Mouse (Mus musculus) liver, embryonic 14.5 days (tissue): ENCODE measurements around the gene Riok1. TPM values are rescaled to one million over a fixed set of nuclear protein-coding genes. Genes with fewer than 3 reads are reported as not detected.
A peak's percentile ranks its signal among the peaks of the same experiment; 100 is the strongest.

Experiments used
- ATAC-seq: fragments of 200-750 bp; cut with Nextera tagmentation; 2 replicates; pipeline ENCODE4 v1.8.0; 2017; ENCODE audit warnings: moderate number of reproducible peaks, mild to moderate bottlenecking, moderate library complexity; ENCODE audit not compliant: insufficient read depth
- DNase-seq, 3 experiments: peaks; one replicate each; pipeline ENCODE4 v3.0.0-alpha.2; 2012 to 2013; ENCODE audit warnings: low read depth in 3 of 3, low spot score in 3 of 3
- H3K27ac ChIP-seq: fragments of 300-500 bp; sonication (generic); 2 replicates; pipeline ENCODE4 v1.5.1; 2014; ENCODE audit warnings: moderate library complexity, mild to moderate bottlenecking, control low read depth, inconsistent platforms
- H3K27me3 ChIP-seq: fragments of 300-500 bp; sonication (generic); 2 replicates; pipeline ENCODE4 v1.6.1; 2014; ENCODE audit warnings: mild to moderate bottlenecking, low read length, moderate library complexity; ENCODE audit not compliant: control insufficient read depth, insufficient read depth
- H3K36me3 ChIP-seq: fragments of 300-500 bp; sonication (generic); replicated peaks from 2 replicates; pipeline ENCODE4 v1.6.1; 2014; ENCODE audit warnings: low read depth; ENCODE audit not compliant: control insufficient read depth, insufficient read depth
- H3K4me1 ChIP-seq, 2 experiments: fragments of 200-500 bp in 1 of 2; fragments of 300-500 bp in 1 of 2; sonication (generic) in 1 of 2; replicated peaks; 2 replicates each; pipeline ENCODE4 v1.6.1; 2012 to 2014; ENCODE audit warnings: antibody characterized with exemption in 1 of 2, inconsistent platforms in 1 of 2, low read length in 1 of 2; ENCODE audit not compliant: control insufficient read depth in 2 of 2, insufficient read depth in 2 of 2
- H3K4me2 ChIP-seq: fragments of 300-500 bp; sonication (generic); 2 replicates; pipeline ENCODE4 v1.6.1; 2014; ENCODE audit warnings: low read depth, mild to moderate bottlenecking, control low read depth, moderate library complexity
- H3K4me3 ChIP-seq, 2 experiments: fragments of 200-500 bp in 1 of 2; fragments of 300-500 bp in 1 of 2; sonication (generic) in 1 of 2; 2 replicates each; pipeline ENCODE4 v1.5.1; 2012 to 2014; ENCODE audit warnings: low read depth in 2 of 2, low read length in 2 of 2, mild to moderate bottlenecking in 2 of 2, control low read depth in 1 of 2, inconsistent platforms in 1 of 2, moderate library complexity in 1 of 2; ENCODE audit not compliant: insufficient read depth in 1 of 2
- H3K9ac ChIP-seq: fragments of 300-500 bp; sonication (generic); replicated peaks from 2 replicates; pipeline ENCODE4 v1.6.1; 2014; ENCODE audit warnings: mild to moderate bottlenecking, control low read depth, moderate library complexity
- H3K9me3 ChIP-seq: fragments of 300-500 bp; sonication (generic); 2 replicates; pipeline ENCODE4 v1.6.1; 2016; ENCODE audit warnings: low read length, mixed read lengths; ENCODE audit not compliant: control insufficient read depth
- CTCF ChIP-seq: IDR thresholded peaks from 2 replicates; pipeline ENCODE4 v1.5.1; 2016; ENCODE audit warnings: antibody characterized with exemption, low read depth, control low read depth
- EP300 ChIP-seq: IDR thresholded peaks from 2 replicates; pipeline ENCODE4 v1.6.1; 2016; ENCODE audit warnings: antibody characterized with exemption, low read depth
- WGBS: fragments of 180-500 bp; shearing (Covaris S2); extraction: QIAGEN DNeasy Blood & Tissue Kit; methylation state at CpG from one replicate; pipeline ENCODE4 v1.1.7; 2014; ENCODE audit not compliant: insufficient replicate concordance; 5-methylcytosine and 5-hydroxymethylcytosine counted together
- polyA plus RNA-seq, 2 experiments: library from polyadenylated mRNA; depleted of rRNA in 1 of 2; stranded (reverse) in 1 of 2; unstranded in 1 of 2; fragments of >200 nt; fragmentation: Nextera tagmentation in 1 of 2; extraction: Ambion mirVana in 1 of 2; gene quantifications; 2 replicates each; pipeline versions ENCODE4 v1.2.1 to v1.2.3; 2012 to 2014

Gene Riok1
- polyA plus RNA-seq (2012; rRNA removed) (6.9 and 13.0 TPM in 2 replicates), polyA plus RNA-seq (2014; fragmentation: Nextera tagmentation; extraction: Ambion mirVana) (17.5 and 18.0 TPM in 2 replicates)

GRCm38 (mm10) chr13:38036343-38037043 is at the start of gene Riok1:
Riok1 (plus strand) TSS chr13:38036995.
- H3K27ac ChIP-seq = peak within 1 kb of the TSS; percentile 71
- peaks cover 9% of the 10 kb centered on the region for H3K36me3 ChIP-seq
- peak within 1 kb of the TSS; percentile 98 for H3K4me2 ChIP-seq
- no peak for TF ChIP-seq CTCF
- 3% methylated on average over 37 of the region's 37 CpGs for WGBS
- H3K4me3 ChIP-seq = peak within 1 kb of the TSS; percentile 71 to 84
- peak within 1 kb of the TSS; percentile 97 for H3K9ac ChIP-seq
- no peaks in the 10 kb centered on the region for H3K9me3 ChIP-seq
- peak; percentile 79 for ATAC-seq
- DNase-seq = peak in 1 of 3 experiments; percentile 17
- no peaks in the 10 kb centered on the region for H3K27me3 ChIP-seq
- H3K4me1 ChIP-seq = peaks cover 21 to 22% of the 10 kb centered on the region in 2 experiments

GRCm38 (mm10) chr13:37989701-37990100 is 47.1 kb upstream of the Riok1 start:
- no peak for DNase-seq
- Histone ChIP-seq H3K27ac (no peak overlapping the region), H3K4me1 (peaks cover 4 to 12% of the 10 kb centered on the region in 2 experiments), H3K27me3 (no peaks in the 10 kb centered on the region), H3K4me3 (no peak overlapping the region), H3K36me3 (peaks cover 69% of the 10 kb centered on the region), H3K9ac (no peak overlapping the region), H3K4me2 (no peak overlapping the region), H3K9me3 (no peaks in the 10 kb centered on the region)
- TF ChIP-seq EP300 (no peak), CTCF (no peak)
- WGBS = 83% methylated on average over 8 of the region's 8 CpGs
- no peak for ATAC-seq

- 7% methylated on average over 10 of the region's 10 CpGs for WGBS
- Histone ChIP-seq H3K4me3 (peak overlapping the region; percentile 75 to 93), H3K4me1 (peaks cover 5 to 15% of the 10 kb centered on the region in 2 experiments), H3K27ac (peak overlapping the region; percentile 70), H3K9ac (peak overlapping the region; percentile 93), H3K27me3 (no peaks in the 10 kb centered on the region), H3K9me3 (no peaks in the 10 kb centered on the region), H3K4me2 (peak overlapping the region; percentile 69), H3K36me3 (peaks cover 40% of the 10 kb centered on the region)
- DNase-seq (no peak), ATAC-seq (no peak)
- no peak for TF ChIP-seq EP300
- no peak for TF ChIP-seq CTCF
These were observed 44.0 kb upstream of the Riok1 start for GRCm38 (mm10) chr13:37992638-37993371.

GRCm38 (mm10) chr13:37993376-37993703 is 43.5 kb upstream of the Riok1 start:
- under 1% methylated on average over 17 of the region's 17 CpGs for WGBS
- DNase-seq = no peak

More at GRCm38 (mm10) chr13:37993376-37993703, 43.5 kb upstream of the Riok1 start:
- H3K36me3 ChIP-seq = peaks cover 34% of the 10 kb centered on the region
- peaks cover 5 to 15% of the 10 kb centered on the region in 2 experiments for H3K4me1 ChIP-seq
- TF ChIP-seq EP300 = no peak
- no peak for TF ChIP-seq CTCF
- no peaks in the 10 kb centered on the region for H3K27me3 ChIP-seq
- peak overlapping the region; percentile 75 to 93 for H3K4me3 ChIP-seq
- ATAC-seq = no peak
- peak overlapping the region; percentile 93 for H3K9ac ChIP-seq
- H3K9me3 ChIP-seq = no peaks in the 10 kb centered on the region
- H3K4me2 ChIP-seq = peak overlapping the region; percentile 69
- peak overlapping the region; percentile 70 for H3K27ac ChIP-seq
